Mouse (Mus musculus) spleen, adult 2 months (tissue): ENCODE results near the gene Gm49373. TPM values are rescaled to one million over a fixed set of nuclear protein-coding genes. Genes with fewer than 3 reads are reported as not detected.

ENCODE experiments used
- DNase-seq, 2 experiments: peaks; one replicate each; pipeline versions ENCODE4 v3.0.0 to v3.0.0-alpha.2; 2012 to 2021; ENCODE audit warnings: low spot score in 2 of 2, low read depth in 1 of 2
- H3K27ac ChIP-seq: fragments of 200-500 bp; 2 replicates; pipeline ENCODE4 v1.5.1; 2012; ENCODE audit warnings: low read length, inconsistent platforms; ENCODE audit not compliant: insufficient read depth
- H3K27me3 ChIP-seq: fragments of 200-500 bp; 2 replicates; pipeline ENCODE4 v1.6.1; 2012; ENCODE audit warnings: mild to moderate bottlenecking, moderate library complexity, low read length, inconsistent platforms; ENCODE audit not compliant: control insufficient read depth, insufficient read depth
- H3K36me3 ChIP-seq: fragments of 200-500 bp; 2 replicates; pipeline ENCODE4 v1.6.1; 2012; ENCODE audit warnings: mild to moderate bottlenecking, low read length, inconsistent platforms; ENCODE audit not compliant: control insufficient read depth, insufficient read depth
- H3K4me1 ChIP-seq: fragments of 200-500 bp; 2 replicates; pipeline ENCODE4 v1.6.1; 2011; ENCODE audit warnings: inconsistent platforms; ENCODE audit not compliant: control insufficient read depth, insufficient read depth, insufficient read length
- H3K4me3 ChIP-seq: fragments of 200-500 bp; 2 replicates; pipeline ENCODE4 v1.5.1; 2011; ENCODE audit warnings: mild to moderate bottlenecking, inconsistent platforms; ENCODE audit not compliant: insufficient read depth, insufficient read length; ENCODE audit errors: extremely low read depth
- CTCF ChIP-seq: fragments of 200-500 bp; IDR thresholded peaks from 2 replicates; pipeline ENCODE4 v1.5.1; 2011; ENCODE audit warnings: mild to moderate bottlenecking, inconsistent platforms; ENCODE audit not compliant: insufficient read depth, insufficient read length, insufficient replicate concordance; ENCODE audit errors: extremely low read depth
- POLR2A ChIP-seq: fragments of 200-500 bp; IDR thresholded peaks from 2 replicates; pipeline ENCODE4 v1.6.1; 2011; ENCODE audit warnings: low read depth, low read length, inconsistent platforms
- WGBS: fragments of 180-500 bp; shearing (Covaris S2); methylation state at CpG from one replicate; pipeline ENCODE4 v1.1.7; 2018; 5-methylcytosine and 5-hydroxymethylcytosine counted together
- polyA plus RNA-seq: library from polyadenylated mRNA; depleted of rRNA; stranded (reverse); fragments of >200 nt; gene quantifications from 2 replicates; pipeline ENCODE4 v1.2.3, GENCODE M21; 2012

Gene Gm49373
- polyA plus RNA-seq, 1 experiment, result 0.19 TPM

DNA sequence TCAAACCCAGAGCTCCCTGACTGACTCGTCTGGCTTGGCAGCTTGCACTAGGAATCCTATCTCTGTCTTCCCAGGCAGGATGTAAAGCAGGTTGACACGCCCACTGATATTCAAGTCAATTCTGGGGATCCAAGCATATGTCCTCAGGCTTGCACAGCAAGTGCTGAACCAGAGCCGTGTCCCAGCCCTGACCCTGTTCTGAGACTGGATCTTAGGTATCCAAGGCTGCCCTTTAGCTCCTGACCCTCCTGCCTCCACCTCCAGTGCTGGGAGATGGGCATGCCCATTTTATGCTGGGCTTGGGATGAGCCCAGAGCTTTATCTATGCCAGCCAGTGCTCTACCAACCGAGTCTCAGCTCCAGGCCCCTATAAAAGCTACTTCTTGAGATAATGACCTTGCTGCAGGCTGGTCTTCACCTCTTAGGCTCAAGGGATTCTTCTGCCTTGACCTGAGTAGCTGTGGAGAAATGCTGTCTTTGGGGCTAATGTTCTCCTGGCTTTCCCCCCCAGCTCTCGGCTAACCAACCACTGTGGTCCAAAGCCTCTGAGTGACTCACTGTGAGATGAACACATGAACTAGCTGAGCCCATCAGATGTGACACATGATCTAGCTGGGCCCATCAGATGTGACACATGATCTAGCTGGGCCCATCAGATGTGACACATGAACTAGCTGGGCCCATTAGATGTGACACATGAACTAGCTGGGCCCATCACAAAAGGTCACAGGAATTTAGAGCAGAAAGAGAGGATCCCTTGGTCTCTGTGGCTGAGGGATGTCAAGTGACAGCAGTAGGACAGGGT is 33.1 kb upstream of the Gm49373 start:
- Histone ChIP-seq H3K27ac (peak overlapping the region; percentile 32; the same call in 1 of the 2 replicates), H3K4me1 (no peaks in the 10 kb centered on the region), H3K4me3 (no peak overlapping the region), H3K36me3 (peaks cover 12% of the 10 kb centered on the region), H3K27me3 (no peaks in the 10 kb centered on the region)
- 78% methylated on average over 5 of the region's 5 CpGs for WGBS
- TF ChIP-seq POLR2A, result no peak
- no peak for TF ChIP-seq CTCF
- DNase-seq, result no peak

DNA sequence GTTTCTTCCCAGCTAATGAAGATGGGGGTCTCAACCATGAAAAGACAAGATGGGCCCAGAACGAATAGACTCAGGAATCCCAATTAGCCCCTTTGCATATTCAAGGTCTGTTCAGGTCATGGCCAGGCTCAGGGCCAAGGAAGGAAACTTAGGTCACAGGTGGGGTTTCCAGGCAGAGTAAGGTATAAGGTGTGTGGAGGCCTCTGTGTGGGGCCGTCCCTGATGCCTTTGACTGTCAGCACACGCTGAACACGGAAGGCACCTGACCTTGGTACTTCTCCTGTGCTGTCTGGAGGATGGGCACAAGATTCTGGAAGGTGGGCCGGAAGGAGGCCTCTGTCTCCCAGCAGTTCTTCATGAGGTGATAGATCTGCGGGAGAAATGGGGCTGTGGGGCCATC is 31.9 kb upstream of the Gm49373 start:
- no peak overlapping the region for H3K27ac ChIP-seq
- 90% methylated on average over 6 of the region's 6 CpGs for WGBS

DNA sequence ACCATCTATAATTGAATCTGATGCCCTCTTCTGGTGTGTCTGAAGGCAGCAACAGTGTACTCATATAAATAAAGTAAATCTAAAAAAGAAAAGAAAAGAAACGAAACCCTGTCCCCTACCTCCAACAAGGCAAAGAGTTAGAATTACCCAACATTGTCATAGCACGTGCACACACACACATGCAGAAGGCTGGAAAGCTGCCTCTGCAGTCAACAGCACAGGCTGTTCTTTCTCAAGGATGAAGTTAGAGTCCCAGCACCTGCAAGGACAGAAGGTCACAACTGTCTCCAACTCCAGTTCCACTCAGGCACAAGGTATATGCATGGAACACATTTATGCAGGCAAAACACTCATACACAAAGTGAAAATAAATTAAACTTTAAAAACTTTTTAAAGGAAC is 29.2 kb upstream of the Gm49373 start:
- H3K4me3 ChIP-seq, result no peak overlapping the region
- 92% methylated on average over 2 of the region's 2 CpGs for WGBS
- DNase-seq, result no peak
- no peak for TF ChIP-seq CTCF
- TF ChIP-seq POLR2A, result no peak
- no peak overlapping the region for H3K27ac ChIP-seq
- no peaks in the 10 kb centered on the region for H3K27me3 ChIP-seq
- no peaks in the 10 kb centered on the region for H3K4me1 ChIP-seq
- H3K36me3 ChIP-seq, result 0 out of 2 replicates have a peak, but pooled peaks cover 2% of the 10 kb centered on the region

More for the DNA sequence above, 31.9 kb upstream of the Gm49373 start:
- no peak for DNase-seq
- Histone ChIP-seq H3K36me3 (peaks cover 10% of the 10 kb centered on the region), H3K4me3 (no peak overlapping the region), H3K4me1 (no peaks in the 10 kb centered on the region), H3K27me3 (no peaks in the 10 kb centered on the region)
- TF ChIP-seq POLR2A (no peak), CTCF (no peak)

DNA sequence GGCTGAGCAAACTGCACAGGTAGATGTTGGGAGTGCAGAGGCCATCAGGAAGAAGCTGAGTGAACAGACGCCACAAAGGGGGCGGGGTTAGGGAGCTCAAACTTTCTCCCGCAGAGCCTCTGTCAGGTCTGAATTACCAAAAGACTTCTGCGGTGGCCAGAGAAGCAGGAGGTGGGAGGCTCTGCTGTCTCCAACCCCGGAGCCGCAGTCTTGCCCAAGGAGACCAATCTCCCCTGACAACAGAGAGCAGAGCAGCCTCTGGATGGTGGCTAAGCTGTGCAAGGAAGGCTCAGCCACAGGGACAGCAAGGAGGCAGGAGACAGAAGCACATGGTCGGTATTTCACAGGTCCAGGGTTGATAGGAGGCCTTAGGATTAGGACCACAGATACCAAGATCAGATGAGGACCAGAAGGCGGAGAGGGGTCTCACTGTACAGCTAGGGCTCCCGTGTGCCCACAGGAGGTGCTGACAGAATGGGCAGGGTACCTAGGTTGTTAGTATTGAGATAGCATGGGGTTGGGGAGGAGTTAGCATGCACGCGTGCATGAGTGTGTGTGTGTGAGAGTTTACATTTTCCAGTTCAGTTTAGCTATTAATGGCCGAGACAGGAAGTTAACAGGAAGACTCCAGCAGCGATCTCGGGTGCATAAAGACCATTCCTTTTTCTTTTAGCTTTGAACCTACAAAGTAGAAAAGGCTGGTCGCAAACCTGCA is 27.7 kb upstream of the Gm49373 start:
- H3K36me3 ChIP-seq, result 0 out of 2 replicates have a peak, but pooled peaks cover 2% of the 10 kb centered on the region
- DNase-seq, result no peak
- no peaks in the 10 kb centered on the region for H3K27me3 ChIP-seq
- no peak overlapping the region for H3K27ac ChIP-seq
- H3K4me1 ChIP-seq, result no peaks in the 10 kb centered on the region
- TF ChIP-seq POLR2A (no peak), CTCF (no peak)
- H3K4me3 ChIP-seq, result no peak overlapping the region
- 16% methylated on average over 15 of the region's 15 CpGs for WGBS

DNA sequence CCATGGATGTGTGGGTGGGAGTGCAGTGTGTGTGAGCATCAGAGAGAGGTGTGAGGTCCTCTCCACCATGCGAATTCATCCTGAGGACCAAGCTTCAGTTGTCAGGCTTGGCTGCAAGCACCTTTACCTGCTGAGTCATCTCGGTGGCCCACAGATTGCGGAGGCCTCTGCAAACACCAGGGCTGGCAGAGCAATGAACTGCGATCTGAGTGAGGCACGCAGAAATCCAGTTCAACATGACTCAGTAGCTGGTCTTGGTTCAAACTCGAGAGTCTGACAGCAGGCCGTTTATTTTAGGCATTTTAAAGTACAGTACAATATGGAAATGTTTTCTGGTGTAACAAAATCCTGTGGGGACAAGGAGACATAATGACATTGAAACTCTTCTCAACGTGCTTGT is 24.9 kb upstream of the Gm49373 start:
- no peak overlapping the region for H3K27ac ChIP-seq
- H3K4me3 ChIP-seq, result no peak overlapping the region
- 74% methylated on average over 8 of the region's 8 CpGs for WGBS
- H3K4me1 ChIP-seq, result no peaks in the 10 kb centered on the region
- no peaks in the 10 kb centered on the region for H3K36me3 ChIP-seq
- DNase-seq, result no peak
- H3K27me3 ChIP-seq, result no peaks in the 10 kb centered on the region
- TF ChIP-seq POLR2A, result no peak
- no peak for TF ChIP-seq CTCF

DNA sequence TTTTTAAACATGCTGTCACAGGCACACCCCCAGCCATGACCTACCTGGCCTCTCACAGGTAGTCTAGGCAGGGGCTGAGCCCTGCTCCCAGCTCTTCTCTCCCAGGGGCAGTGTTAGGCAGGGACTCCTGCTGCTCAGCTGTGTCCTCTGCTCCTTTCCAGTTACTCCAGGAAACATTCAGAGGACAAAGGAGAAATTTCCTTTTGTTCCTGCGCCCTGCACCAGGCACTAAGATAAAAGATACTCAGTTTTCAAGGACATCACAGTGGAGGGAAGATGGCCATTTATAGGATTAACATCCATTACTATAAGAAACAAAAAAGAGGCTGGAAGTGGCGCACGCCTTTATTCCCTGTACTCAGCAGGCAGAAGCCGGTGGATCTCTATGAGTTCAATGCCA is 23.1 kb upstream of the Gm49373 start:
- TF ChIP-seq POLR2A, result no peak
- Histone ChIP-seq H3K4me1 (peaks cover under 1% of the 10 kb centered on the region; the same call in 1 of the 2 replicates), H3K27ac (no peak overlapping the region), H3K4me3 (no peak overlapping the region), H3K36me3 (no peaks in the 10 kb centered on the region), H3K27me3 (no peaks in the 10 kb centered on the region)
- no peak for DNase-seq
- 95% methylated on average over 4 of the region's 4 CpGs for WGBS

DNA sequence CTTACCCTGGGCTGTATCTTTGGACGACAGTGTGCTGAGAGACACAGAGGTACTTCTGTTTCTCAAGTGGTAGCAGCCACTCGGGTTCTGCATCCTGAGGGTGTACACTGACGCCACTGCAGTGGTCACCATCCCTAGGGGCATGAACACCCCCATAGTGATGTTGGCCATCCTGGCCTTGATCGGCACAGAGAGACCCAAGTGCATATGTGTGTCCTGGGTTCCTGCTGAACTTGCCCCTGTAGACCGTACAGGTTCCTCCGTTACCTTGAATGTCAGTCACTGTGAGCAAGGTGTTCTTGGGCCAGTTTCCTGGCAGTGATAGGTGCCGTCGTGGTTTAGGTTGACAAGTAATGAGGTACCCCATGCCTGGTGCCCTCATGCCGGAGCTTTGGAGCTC is 20.5 kb upstream of the Gm49373 start:
- H3K36me3 ChIP-seq, result peaks cover 6% of the 10 kb centered on the region
- H3K27ac ChIP-seq, result no peak overlapping the region
- H3K4me3 ChIP-seq, result no peak overlapping the region
- TF ChIP-seq POLR2A (no peak), CTCF (no peak)
- H3K27me3 ChIP-seq, result no peaks in the 10 kb centered on the region
- WGBS, result 95% methylated on average over 9 of the region's 9 CpGs
- peaks cover 6% of the 10 kb centered on the region; the same call in 1 of the 2 replicates for H3K4me1 ChIP-seq
- DNase-seq, result no peak
